Mouse (Mus musculus): Measurements from ENCODE around the gene Enpep.
A peak's percentile ranks its signal among the peaks of the same experiment; 100 is the strongest.

Gene Enpep

DNA sequence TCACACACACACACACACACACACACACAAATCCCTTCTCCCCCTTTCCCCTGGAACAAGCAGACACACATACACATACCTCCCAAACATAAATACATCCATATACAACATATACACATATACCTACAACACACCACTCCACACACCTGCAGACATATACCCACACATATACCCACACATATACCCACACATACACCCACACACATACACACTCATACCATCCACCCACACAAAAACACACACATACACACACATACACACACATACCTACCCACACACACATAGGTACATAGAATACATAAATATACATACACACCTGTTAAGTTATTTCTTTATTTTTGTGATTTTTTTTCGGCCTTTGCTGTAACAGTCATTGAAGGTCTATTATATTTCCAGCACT, 94.5 kb downstream of the Enpep start:
- no peak for DNase-seq

GRCm38 (mm10) chr3:129227331-129227730, 105.2 kb downstream of the Enpep start:
- no peak for DNase-seq

- DNase-seq: no peak
Observed at GRCm38 (mm10) chr3:129226681-129227080, 105.8 kb downstream of the Enpep start.

DNA sequence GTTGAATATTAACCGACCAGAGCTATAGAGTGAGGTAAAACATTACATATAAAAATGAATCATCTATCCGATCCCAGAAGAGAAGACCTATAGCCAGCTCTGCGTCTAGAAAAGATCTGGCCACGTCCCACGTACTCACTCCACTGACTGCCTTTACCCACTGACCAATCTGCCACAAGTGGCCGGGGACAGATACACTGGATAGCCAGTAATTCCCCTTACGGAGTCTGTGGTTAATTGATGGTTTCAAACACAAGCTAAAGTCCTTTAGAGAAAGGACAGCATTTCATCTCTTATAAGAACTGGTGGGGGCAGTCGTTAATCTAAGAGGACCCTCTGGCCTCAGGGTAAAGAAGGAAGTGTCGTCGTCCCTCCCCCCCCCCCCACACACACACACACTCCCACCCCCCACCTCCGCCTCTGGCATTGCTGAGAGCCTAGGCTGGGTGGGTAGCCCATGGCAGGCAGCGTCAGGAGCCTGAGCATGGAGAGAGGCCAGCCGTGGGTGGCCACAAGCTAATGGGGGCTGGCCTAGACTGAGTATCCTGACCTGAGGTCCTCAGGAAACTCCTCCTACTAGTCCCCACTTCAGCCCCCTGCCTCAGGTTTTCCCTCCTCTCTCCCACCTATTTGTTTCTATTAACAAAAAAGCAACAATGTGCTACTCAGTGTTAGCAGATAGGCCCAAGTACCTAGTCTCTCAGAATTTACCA, 106.8 kb downstream of the Enpep start:
- DNase-seq: no peak

DNA sequence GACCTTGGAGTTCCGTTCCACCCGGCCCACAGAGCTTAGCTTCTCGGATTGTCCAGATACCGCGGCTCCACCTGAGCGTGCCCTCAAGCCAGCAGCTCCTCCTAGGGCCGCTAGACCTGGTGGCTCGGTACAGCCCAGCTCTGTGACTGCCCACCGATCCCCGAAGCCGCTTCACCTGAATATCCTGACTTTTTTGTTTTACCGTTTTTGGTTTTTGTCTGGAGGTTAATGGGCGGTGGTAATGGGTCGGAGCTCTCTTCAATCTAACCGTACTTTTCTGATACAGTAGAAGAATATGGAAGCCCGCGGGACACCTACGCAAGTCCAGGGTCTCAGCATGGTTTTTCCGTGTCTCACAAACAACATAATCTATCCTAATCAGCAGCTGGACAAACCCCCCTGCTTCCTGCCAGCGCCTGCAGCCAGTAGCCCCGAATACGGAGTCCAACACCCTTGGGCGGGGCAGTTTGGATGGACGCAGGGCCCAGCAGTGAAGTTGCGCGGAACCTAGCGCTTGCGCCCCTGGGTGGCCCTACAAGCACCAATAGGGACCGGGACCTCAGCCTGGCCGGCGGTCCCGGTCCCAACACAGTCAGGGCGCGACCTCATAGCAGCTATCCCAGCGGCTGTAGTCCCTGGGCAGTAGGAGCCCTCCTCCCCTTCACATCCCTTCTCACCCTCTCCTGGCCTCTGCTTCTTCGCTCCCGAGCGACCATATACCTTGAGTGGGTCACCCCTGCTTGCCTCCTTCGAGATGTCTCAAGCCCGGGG, 107.5 kb downstream of the Enpep start:
- DNase-seq: peak; percentile 78 to 79

DNA sequence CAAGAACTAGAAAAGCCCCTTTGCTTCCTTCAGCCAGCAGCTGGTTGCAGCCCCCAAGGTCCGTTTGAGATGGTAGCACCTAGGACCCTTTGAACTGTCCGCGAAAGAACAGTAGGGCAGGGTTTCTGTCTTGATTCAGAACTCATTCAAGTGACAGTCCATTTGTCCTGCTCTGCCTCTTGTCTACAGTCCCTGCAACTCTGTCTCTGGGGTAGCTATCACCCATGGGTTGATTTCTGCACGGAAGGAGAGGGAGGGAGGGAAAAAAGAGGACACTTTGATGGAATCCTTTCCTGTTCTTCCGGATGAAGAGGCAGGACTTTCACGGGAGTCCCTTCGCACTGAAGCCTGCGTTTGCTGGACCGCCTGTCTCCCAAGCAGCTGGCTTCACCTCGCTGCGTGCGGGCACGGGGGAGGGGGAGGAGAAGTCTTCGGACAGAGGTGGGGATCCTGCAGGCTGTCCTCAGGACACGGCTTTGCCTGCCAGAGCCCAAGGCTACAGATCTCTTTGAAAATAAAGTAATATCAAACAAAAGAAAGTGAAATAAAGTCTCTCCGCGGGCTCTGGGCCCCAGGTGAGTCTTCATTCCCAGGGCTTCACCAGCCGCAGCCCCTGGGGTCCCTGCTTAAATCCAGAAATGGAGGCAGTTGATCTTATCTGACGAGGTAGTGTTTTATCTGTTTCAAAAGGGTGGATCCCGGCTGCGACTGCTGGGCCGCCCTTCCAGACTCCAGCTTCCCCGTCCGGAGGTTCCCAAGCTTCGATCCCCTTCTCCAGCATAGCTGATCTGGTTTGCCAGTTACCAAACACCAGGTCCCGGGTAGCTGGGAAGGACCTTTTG, 108.3 kb downstream of the Enpep start:
- peak in 1 of 2 experiments; percentile 70 for DNase-seq

DNA sequence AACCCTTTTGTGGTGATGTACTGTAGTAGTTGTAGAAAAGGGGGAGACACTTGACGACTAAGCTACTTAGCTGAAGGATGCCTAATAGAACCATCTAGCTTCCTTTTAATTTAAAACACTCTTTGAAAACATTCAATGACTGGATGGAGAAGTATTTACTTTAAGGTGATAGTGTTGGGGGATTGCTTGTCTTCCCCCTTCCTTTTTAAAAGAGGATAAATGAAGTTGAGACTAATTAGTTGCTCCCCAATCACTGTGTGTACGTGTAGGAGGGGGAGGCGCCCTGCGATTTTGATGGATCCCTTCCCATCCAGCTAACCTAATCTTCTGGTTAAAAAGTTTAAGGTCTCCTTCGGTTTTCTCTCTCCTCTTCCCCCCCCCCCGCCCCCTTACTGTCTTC, 109.1 kb downstream of the Enpep start:
- no peak for DNase-seq

- peak in 1 of 2 experiments; percentile 17 for DNase-seq
Observed at GRCm38 (mm10) chr3:129222448-129223290, 109.9 kb downstream of the Enpep start.

DNA sequence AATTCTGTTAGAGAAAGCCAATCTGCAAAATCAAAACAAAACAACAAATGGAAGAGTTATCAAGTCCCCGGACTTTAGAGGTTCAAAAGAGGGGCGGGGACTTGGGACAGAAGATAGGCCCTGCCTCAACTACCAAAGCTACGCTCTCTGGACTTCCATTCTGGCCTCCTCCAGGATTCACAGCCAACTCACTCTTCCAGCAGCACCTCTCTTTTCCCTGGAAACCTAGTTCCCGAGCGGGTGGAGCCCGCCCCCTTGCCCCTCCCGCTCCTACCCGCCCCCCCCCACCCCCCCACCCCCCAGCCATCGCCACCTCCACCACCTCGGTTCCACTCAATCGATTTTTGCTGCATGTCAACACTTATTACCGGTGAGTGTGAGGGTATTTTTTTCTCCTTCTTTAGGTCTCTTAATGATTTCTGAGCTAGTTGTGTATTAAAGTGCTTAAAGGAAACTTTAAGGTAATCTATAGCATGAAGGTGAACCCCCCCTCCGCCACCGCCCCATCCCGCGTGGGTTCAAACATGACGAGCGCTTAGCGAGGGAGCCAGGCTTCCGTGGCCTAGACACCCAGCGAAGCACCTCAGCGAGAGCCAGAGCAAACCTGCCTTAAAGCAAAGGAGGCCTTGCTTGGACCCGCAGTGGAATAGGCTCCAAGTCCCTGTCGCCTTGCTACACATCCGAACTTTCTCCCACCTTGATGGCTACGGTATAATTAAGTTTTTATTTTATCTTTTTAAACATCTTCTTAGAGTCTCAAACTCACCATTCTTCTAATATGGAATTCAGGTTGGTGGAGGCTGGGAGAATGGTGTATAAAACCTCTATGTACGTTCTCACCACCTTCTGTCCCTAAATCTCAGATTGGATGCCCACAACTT, 110.9 kb downstream of the Enpep start:
- DNase-seq: peak in 1 of 2 experiments; percentile 38

DNA sequence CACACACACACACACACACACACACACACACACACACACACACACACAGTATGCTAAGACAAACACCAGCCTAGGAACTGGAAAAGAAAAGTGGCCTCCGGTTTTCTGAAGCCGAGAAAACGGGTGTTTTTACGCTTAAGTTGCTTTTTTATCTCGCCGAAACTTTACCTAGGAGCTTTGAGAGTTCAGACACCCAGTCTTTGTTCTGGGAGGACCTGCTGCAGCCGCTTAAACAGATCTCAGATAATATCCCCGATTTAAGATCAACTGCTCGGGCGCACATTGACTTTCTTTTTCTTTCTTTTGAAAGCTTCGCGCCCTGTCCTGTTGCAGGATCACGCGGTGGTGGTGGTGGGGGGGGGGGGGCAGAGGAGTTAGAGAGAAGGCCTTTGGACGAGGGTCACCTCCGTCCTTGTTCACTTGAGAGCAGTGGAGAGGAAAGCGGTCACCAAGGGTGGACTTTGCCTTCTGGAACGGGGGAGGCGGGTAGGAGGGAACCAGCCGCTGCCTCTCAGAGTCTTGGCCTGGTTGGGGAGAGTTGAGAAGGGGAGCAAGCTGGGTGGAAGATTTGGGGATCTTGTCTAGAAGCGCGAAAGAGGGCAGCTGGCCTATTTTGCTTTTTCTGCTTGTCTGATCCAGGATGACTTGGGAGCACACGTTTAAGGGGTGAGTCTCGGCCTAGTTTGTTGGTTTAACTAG, 111.7 kb downstream of the Enpep start:
- peak; percentile 83 to 84 for DNase-seq

GRCm38 (mm10) chr3:129220086-129220670, 112.3 kb downstream of the Enpep start:
- no peak for DNase-seq

Data from kidney, postnatal 36 days (tissue).